Mouse (Mus musculus) left cerebral cortex, adult 2 months (tissue): ENCODE measurements around the gene Actl11. TPM values are rescaled to one million over a fixed set of nuclear protein-coding genes. Genes with fewer than 3 reads are reported as not detected.
A peak's percentile ranks its signal among the peaks of the same experiment; 100 is the strongest.

Source experiments
- DNase-seq, 2 experiments: peaks; one replicate each; pipeline ENCODE4 v3.0.0; 2021 to 2022; ENCODE audit warnings: low spot score in 2 of 2, mixed read lengths in 1 of 2; ENCODE audit errors: extremely low spot score in 1 of 2
- H3K27ac ChIP-seq: fragments of 200-600 bp; 2 replicates; pipeline ENCODE4 v1.8.1; 2022
- H3K4me3 ChIP-seq: fragments of 200-600 bp; 2 replicates; pipeline ENCODE4 v1.8.1; 2022
- CTCF ChIP-seq: fragments of 200-600 bp; IDR thresholded peaks from 2 replicates; pipeline ENCODE4 v1.8.1; 2022; ENCODE audit warnings: antibody characterized with exemption, mild to moderate bottlenecking, moderate library complexity
- intact Hi-C: fragments of 180-260 bp; cut with DNase I; formaldehyde crosslinking; loops from one replicate; pipeline ENCODE4 v1.15.1; 2025
- total RNA-seq, 2 experiments: library from RNA; stranded (reverse); gene quantifications; 2 replicates each; pipeline ENCODE4 v1.2.3; 2021

Actl11 gene
- total RNA-seq, 2 experiments from 2014 or later = not detected

GRCm38 (mm10) chr9:107950460-107951355 is 22.4 kb downstream of the Actl11 start:
- no peak; the same call in 1 of the 2 replicates for TF ChIP-seq CTCF
- H3K27ac ChIP-seq = peak overlapping the region; percentile 87
- H3K4me3 ChIP-seq = peak overlapping the region; percentile 54
- DNase-seq = peak; percentile 88
- intact Hi-C loops = no loop called here

- TF ChIP-seq CTCF = no peak
- H3K27ac ChIP-seq = no peak overlapping the region
- intact Hi-C loops = no loop called here
- DNase-seq = no peak
- H3K4me3 ChIP-seq = no peak overlapping the region
Measured at GRCm38 (mm10) chr9:107955613-107956289, 27.5 kb downstream of the Actl11 start.

- no peak overlapping the region for H3K27ac ChIP-seq
- H3K4me3 ChIP-seq = no peak overlapping the region
- DNase-seq = no peak
- no peak for TF ChIP-seq CTCF
- intact Hi-C loops = no loop called here
Measured at GRCm38 (mm10) chr9:107957141-107957540, 28.9 kb downstream of the Actl11 start.

- H3K4me3 ChIP-seq = no peak overlapping the region
- TF ChIP-seq CTCF = no peak
- peak overlapping the region; percentile 95 for H3K27ac ChIP-seq
- DNase-seq = no peak
- intact Hi-C loops = loop anchor here (5.0 kb wide), 1 partner anchor 107 kb away; no protein-coding TSS in a partner anchor
Measured at GRCm38 (mm10) chr9:107959896-107960295, 31.6 kb downstream of the Actl11 start.

- intact Hi-C loops = loop anchor here (5.0 kb wide), 1 partner anchor 106 kb away; no protein-coding TSS in a partner anchor
- H3K27ac ChIP-seq = peak overlapping the region; percentile 95
- 0 out of 2 replicates have a peak overlapping the region, but pooled peaks have one; percentile 9 for H3K4me3 ChIP-seq
- no peak; the same call in 1 of the 2 replicates for TF ChIP-seq CTCF
- DNase-seq = no peak
Measured at GRCm38 (mm10) chr9:107960928-107961327, 32.7 kb downstream of the Actl11 start.

GRCm38 (mm10) chr9:107961351-107961762 is 33.1 kb downstream of the Actl11 start:
- DNase-seq = peak; percentile 77 to 82
- Histone ChIP-seq H3K4me3 (peak overlapping the region; percentile 24), H3K27ac (peak overlapping the region; percentile 95)
- no peak for TF ChIP-seq CTCF
- intact Hi-C loops = loop anchor here (5.0 kb wide), 1 partner anchor 106 kb away; no protein-coding TSS in a partner anchor

GRCm38 (mm10) chr9:107961881-107962280 is 33.6 kb downstream of the Actl11 start:
- H3K27ac ChIP-seq = peak overlapping the region; percentile 95
- intact Hi-C loops = loop anchor here (1.0 to 5.0 kb wide), 5 partner anchors 25 to 105 kb away; partner anchors contain the start of gene Amigo3
- peak overlapping the region; percentile 24 for H3K4me3 ChIP-seq
- peak; percentile 66 to 74 for DNase-seq
- TF ChIP-seq CTCF = peak; percentile 68

GRCm38 (mm10) chr9:107962916-107963315 is 34.6 kb downstream of the Actl11 start:
- DNase-seq = no peak
- intact Hi-C loops = loop anchor here (1.0 to 5.0 kb wide), 6 partner anchors 23 to 104 kb away; partner anchors contain the start of gene Amigo3
- no peak overlapping the region for H3K27ac ChIP-seq
- TF ChIP-seq CTCF = no peak
- H3K4me3 ChIP-seq = no peak overlapping the region

- intact Hi-C loops = loop anchor here (1.0 to 5.0 kb wide), 5 partner anchors 23 to 104 kb away; partner anchors contain the start of gene Amigo3
- DNase-seq = peak; percentile 68 to 74
- peak; percentile 99 for TF ChIP-seq CTCF
- H3K4me3 ChIP-seq = no peak overlapping the region
- no peak overlapping the region for H3K27ac ChIP-seq
Measured at GRCm38 (mm10) chr9:107963700-107964099, 35.4 kb downstream of the Actl11 start.

- Histone ChIP-seq H3K27ac (no peak overlapping the region), H3K4me3 (no peak overlapping the region)
- no peak for DNase-seq
- TF ChIP-seq CTCF = no peak
- intact Hi-C loops = loop anchor here (5.0 kb wide), 1 partner anchor 103 kb away; no protein-coding TSS in a partner anchor
Measured at GRCm38 (mm10) chr9:107964681-107965080, 36.4 kb downstream of the Actl11 start.

- TF ChIP-seq CTCF = no peak
- intact Hi-C loops = no loop called here
Measured at GRCm38 (mm10) chr9:107966676-107967075, 38.4 kb downstream of the Actl11 start.

More at GRCm38 (mm10) chr9:107966676-107967075, 38.4 kb downstream of the Actl11 start:
- no peak overlapping the region for H3K27ac ChIP-seq
- DNase-seq = no peak
- no peak overlapping the region for H3K4me3 ChIP-seq
